Mouse (Mus musculus) Patski (cell line): ENCODE measurements around the gene Fbxl17. TPM values are rescaled to one million over a fixed set of nuclear protein-coding genes. Genes with fewer than 3 reads are reported as not detected.

Experiments
- ATAC-seq: fragments of 100-300 bp; one replicate; pipeline ENCODE4 v1.8.0; 2021
- CTCF ChIA-PET: fragments of 350-600 bp; sonication (Branson Sonifier 250); formaldehyde crosslinking; loops from one replicate; lab custom pipeline; 2022; ENCODE audit warnings: inconsistent platforms; lab: Charles Lee
- POLR2A ChIA-PET: fragments of 350-600 bp; sonication (Branson Sonifier 250); formaldehyde crosslinking; loops from one replicate; lab custom pipeline; 2022; ENCODE audit warnings: antibody characterized with exemption, inconsistent platforms; lab: Charles Lee
- DNase-seq: peaks from one replicate; pipeline ENCODE4 v3.0.0-alpha.2; 2011; ENCODE audit warnings: low read depth, low spot score
- H3K27me3 ChIP-seq: fragments of 371-371 bp; one replicate; pipeline ENCODE4 v1.5.1; 2021
- CTCF ChIP-seq: fragments of 100-300 bp; IDR thresholded peaks from one replicate; pipeline ENCODE4 v1.5.1; 2021
- in situ Hi-C: fragments of 300-500 bp; cut with MboI; formaldehyde crosslinking; loops from 3 replicates; pipeline ENCODE4 v1.11.1; 2018; ENCODE audit warnings: low pct_unique_long_range_greater_than_20kb, mixed read lengths
- polyA plus RNA-seq: library from polyadenylated mRNA; unstranded; gene quantifications from one replicate; pipeline ENCODE4 v1.2.3, GENCODE M21; 2021

The Fbxl17 gene
- polyA plus RNA-seq, 1 experiment from 2014 or later = 28.7 TPM

DNA sequence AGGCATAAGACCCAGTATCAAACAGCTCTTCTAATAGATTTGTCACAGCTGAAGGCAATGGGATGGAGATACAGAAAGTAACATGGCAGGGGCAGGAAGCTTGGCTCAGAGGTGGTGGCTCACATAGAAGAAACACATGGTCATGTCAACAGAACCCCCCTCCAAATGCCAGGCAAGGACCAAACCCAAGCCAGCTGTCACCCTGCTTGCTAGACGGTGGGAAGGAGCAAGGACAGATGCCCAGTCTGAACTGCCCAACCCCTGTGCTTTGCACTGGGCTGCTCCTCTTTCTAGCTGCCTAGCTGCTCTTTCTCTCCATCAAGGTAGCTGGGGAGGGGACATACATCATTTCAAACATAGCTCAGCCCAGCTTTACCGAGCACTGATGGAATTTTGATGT lies 377.4 kb downstream of the Fbxl17 start:
- ChIA-PET POLR2A (no interaction called here), CTCF (interaction anchor here (1.7 kb wide), 1 partner anchor 11 kb away, joined by 6 read pairs; no protein-coding TSS in a partner anchor)
- in situ Hi-C loops = no loop called here
- H3K27me3 ChIP-seq = no peaks in the 10 kb centered on the region
- no peak for DNase-seq
- no peak for TF ChIP-seq CTCF
- ATAC-seq = no peak

DNA sequence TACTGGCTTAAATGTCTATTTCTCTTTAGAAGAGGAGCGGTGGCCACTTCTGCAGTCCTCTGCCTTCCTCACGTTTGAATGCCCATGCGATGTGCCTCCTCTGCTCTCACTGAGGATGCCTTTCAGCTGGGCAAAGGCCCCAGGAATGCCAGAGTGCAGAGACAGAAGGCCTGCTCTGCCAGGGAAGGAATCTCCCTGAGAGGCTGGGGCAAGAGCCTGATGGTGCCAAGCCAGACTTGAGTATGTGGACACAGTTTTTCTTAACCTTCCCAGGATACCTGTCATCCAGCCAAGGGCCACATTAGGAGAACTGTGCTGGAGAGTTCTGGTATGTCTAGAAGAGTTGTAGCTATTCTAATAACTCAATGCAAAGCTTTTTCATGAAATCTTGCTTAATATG lies 380.1 kb downstream of the Fbxl17 start:
- ATAC-seq (no peak), DNase-seq (no peak)
- no peaks in the 10 kb centered on the region for H3K27me3 ChIP-seq
- ChIA-PET POLR2A (no interaction called here), CTCF (no interaction called here)
- no peak for TF ChIP-seq CTCF
- in situ Hi-C loops = no loop called here

- H3K27me3 ChIP-seq = no peaks in the 10 kb centered on the region
- POLR2A ChIA-PET = no interaction called here
- TF ChIP-seq CTCF = no peak
- CTCF ChIA-PET = interaction anchor here (1.1 kb wide), 1 partner anchor 18 kb away, joined by 3 read pairs; no protein-coding TSS in a partner anchor
- DNase-seq (no peak), ATAC-seq (no peak)
- in situ Hi-C loops = no loop called here
These were observed 380.7 kb downstream of the Fbxl17 start for GRCm38 (mm10) chr17:63119077-63119476.

DNA sequence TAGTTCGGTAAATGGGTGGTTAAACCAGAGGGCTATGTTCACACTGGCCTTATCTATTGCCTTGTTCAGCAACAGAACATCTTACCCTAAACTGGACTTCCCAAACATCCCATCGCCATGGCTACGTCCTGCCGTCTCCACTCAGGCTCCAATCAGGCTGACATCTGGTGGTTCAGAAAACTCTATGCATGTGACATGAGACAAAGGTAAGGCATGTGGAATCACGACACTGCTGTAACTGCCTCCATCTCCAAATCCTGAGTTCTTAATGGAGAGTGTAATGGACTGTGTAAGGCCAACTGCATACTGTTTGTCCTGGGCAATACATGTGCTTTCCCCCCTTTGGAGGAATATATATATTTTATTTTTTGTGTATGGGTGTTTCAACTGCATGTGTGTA lies 382.7 kb downstream of the Fbxl17 start:
- POLR2A ChIA-PET = no interaction called here
- CTCF ChIA-PET = no interaction called here
- H3K27me3 ChIP-seq = no peaks in the 10 kb centered on the region
- no peak for TF ChIP-seq CTCF
- in situ Hi-C loops = no loop called here
- no peak for DNase-seq
- ATAC-seq = no peak

DNA sequence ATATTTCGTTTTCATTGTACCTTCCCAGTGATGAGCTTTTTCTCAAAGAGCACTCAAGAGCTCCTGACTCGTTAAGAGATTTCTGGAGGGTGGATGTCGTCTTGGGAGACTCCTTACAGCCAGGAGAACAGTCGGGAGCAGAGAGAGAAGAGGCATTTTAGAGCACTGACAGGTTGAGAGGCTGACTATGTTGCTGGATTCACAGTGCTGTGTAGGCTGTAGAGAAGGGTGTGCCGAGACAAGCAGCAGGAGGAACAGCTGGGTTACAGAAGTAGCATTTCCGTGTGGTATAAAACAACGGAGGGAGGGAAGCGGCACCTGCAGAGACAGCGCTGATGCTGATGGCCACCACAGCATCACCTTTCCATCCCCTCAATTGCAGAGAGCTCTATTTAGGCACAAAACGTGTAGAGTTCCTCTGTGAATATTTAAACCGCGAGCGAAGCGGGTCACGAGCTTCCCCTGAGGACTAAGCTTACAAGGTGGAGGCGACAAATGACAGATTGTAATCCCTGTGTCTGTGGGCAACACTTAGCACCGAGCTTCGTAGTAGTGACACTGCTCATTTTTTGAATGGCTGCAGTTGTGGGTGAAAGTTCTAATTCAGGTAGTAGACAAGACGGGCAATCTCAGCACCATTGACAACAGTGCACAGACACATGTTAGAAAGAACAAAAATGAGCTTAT lies 385.3 kb downstream of the Fbxl17 start:
- in situ Hi-C loops = no loop called here
- no peak for TF ChIP-seq CTCF
- ATAC-seq = no peak
- CTCF ChIA-PET = interaction anchor here (1.2 kb wide), 1 partner anchor 17 kb away, joined by 3 read pairs; no protein-coding TSS in a partner anchor
- no peak for DNase-seq
- POLR2A ChIA-PET = no interaction called here
- no peaks in the 10 kb centered on the region for H3K27me3 ChIP-seq

- ChIA-PET CTCF (no interaction called here), POLR2A (no interaction called here)
- no peak for TF ChIP-seq CTCF
- H3K27me3 ChIP-seq = no peaks in the 10 kb centered on the region
- in situ Hi-C loops = no loop called here
- no peak for ATAC-seq
- DNase-seq = no peak
These were observed 387.0 kb downstream of the Fbxl17 start for GRCm38 (mm10) chr17:63112826-63113225.

DNA sequence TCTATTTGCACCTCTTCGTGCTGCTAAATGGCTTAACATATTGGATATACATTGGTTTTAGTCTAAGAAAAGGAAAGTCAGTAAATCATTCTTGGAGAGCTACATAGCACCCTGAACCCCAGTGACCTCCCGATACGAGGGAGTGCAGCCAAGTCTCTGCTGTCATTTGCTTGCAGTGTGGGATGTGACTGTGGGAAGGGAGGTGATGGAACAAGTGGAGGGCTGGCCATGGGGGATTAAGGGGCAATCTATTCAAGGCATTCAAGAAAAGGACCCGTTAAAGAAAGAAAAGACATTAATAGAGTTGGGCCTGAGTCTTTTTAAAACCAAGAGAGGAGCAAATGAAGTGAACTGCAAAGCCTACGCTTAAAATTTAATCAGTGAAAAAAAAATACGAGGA lies 388.8 kb downstream of the Fbxl17 start:
- no peak for TF ChIP-seq CTCF
- ATAC-seq (no peak), DNase-seq (no peak)
- ChIA-PET CTCF (interaction anchor here (2.1 kb wide), 1 partner anchor 11 kb away, joined by 6 read pairs; no protein-coding TSS in a partner anchor), POLR2A (no interaction called here)
- in situ Hi-C loops = no loop called here
- no peaks in the 10 kb centered on the region for H3K27me3 ChIP-seq

DNA sequence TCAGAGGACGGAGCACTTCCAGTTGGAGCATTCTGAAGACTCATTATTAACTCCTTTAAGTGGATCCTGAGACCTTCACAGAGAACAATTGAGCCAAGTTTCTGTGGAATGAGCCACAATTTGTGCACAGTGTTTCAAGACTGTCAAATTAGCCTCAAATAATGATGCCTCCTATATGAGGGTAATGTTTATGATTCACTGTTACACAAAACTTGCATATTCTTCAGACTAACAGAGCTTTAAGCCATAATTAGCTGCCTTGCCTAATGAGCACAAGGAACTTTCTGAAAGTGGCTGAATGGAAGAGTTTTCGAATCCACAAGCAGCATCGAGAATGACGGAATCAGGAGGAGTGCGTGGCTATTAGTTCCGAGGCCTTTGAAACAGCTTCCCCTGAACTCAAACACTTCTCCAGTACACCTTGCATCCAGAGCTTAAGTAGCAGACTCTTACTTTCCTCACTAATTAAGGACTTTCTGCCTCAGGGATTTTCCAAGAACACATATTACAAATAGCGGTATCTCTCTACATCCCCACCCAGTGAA lies 389.5 kb downstream of the Fbxl17 start:
- ChIA-PET CTCF (interaction anchor here (2.1 kb wide), 1 partner anchor 11 kb away, joined by 6 read pairs; no protein-coding TSS in a partner anchor), POLR2A (no interaction called here)
- ATAC-seq = no peak
- H3K27me3 ChIP-seq = no peaks in the 10 kb centered on the region
- DNase-seq = no peak
- in situ Hi-C loops = no loop called here
- no peak for TF ChIP-seq CTCF

- ChIA-PET POLR2A (no interaction called here), CTCF (interaction anchor here (0.7 kb wide), 1 partner anchor 28 kb away, joined by 3 read pairs; no protein-coding TSS in a partner anchor)
- TF ChIP-seq CTCF = no peak
- in situ Hi-C loops = no loop called here
- DNase-seq (no peak), ATAC-seq (no peak)
- no peaks in the 10 kb centered on the region for H3K27me3 ChIP-seq
These were observed 391.8 kb downstream of the Fbxl17 start for GRCm38 (mm10) chr17:63108035-63108434.

- TF ChIP-seq CTCF = no peak
- DNase-seq = no peak
- no peaks in the 10 kb centered on the region for H3K27me3 ChIP-seq
- POLR2A ChIA-PET = no interaction called here
- no peak for ATAC-seq
- in situ Hi-C loops = no loop called here
- CTCF ChIA-PET = no interaction called here
These were observed 392.3 kb downstream of the Fbxl17 start for GRCm38 (mm10) chr17:63107515-63107914.

GRCm38 (mm10) chr17:63095553-63095952 lies 404.3 kb downstream of the Fbxl17 start:
- in situ Hi-C loops = no loop called here
- H3K27me3 ChIP-seq = no peaks in the 10 kb centered on the region
- DNase-seq = no peak
- ATAC-seq = no peak
- ChIA-PET POLR2A (no interaction called here), CTCF (interaction anchor here (1.3 kb wide), 1 partner anchor 11 kb away, joined by 4 read pairs; no protein-coding TSS in a partner anchor)
- no peak for TF ChIP-seq CTCF
